Mouse (Mus musculus) small intestine, adult 2 months (tissue): Measurements from ENCODE around the gene Klhl33.

Experiments used
- CTCF ChIP-seq: fragments of 200-500 bp; IDR thresholded peaks from 2 replicates; pipeline ENCODE4 v1.5.1; 2012; ENCODE audit warnings: low read depth, mild to moderate bottlenecking, control low read depth, inconsistent platforms, low read length, moderate library complexity, mixed read lengths; ENCODE audit not compliant: insufficient replicate concordance, insufficient read length; ENCODE audit errors: extremely low read depth
- POLR2A ChIP-seq: fragments of 200-500 bp; IDR thresholded peaks from 2 replicates; pipeline ENCODE4 v1.6.1; 2012; ENCODE audit warnings: low read depth, mild to moderate bottlenecking, control low read depth, inconsistent platforms, low read length, moderate library complexity

GRCm38 (mm10) chr14:50871284-50871683, 26.0 kb downstream of the Klhl33 start:
- no peak for TF ChIP-seq POLR2A
- TF ChIP-seq CTCF: no peak
